Mouse (Mus musculus) activated CD4-positive, CD25-positive, alpha-beta regulatory T cell, adult 4 months (primary cell): ENCODE results near the gene Pgc. TPM values are rescaled to one million over a fixed set of nuclear protein-coding genes. Genes with fewer than 3 reads are reported as not detected.

Source experiments
- polyA plus RNA-seq, 2 experiments: library from polyadenylated mRNA; unstranded; fragments of 100-300 nt; shearing (Covaris generic); gene quantifications; one replicate each; pipeline ENCODE4 v1.2.1; 2017

The Pgc gene
- polyA plus RNA-seq, 2 experiments from 2014 or later = not detected

Other genes starting within 250 kb of the Pgc start
- 10 to 100 TPM; 51.5 to 61.3 TPM for gene Taf8, start 224.6 kb upstream of the Pgc start, polyA plus RNA-seq
- 100 to 1,000 TPM; 133 to 141 TPM for gene Ccnd3, start 221.8 kb upstream of the Pgc start, polyA plus RNA-seq
- gene Bysl, start 115.3 kb upstream of the Pgc start, polyA plus RNA-seq = 10 to 100 TPM in 1 of 2 experiments, 1 to 10 TPM in 1; 6.6 to 10.8 TPM
- 10 to 100 TPM; 23.6 to 30.0 TPM for gene Med20, start 115.3 kb upstream of the Pgc start, polyA plus RNA-seq
- 1 to 10 TPM in 1 of 2 experiments, under 1 TPM in 1; 0.89 to 1.1 TPM for gene Gm20517, start 115.3 kb upstream of the Pgc start, polyA plus RNA-seq
- gene Usp49, start 96.2 kb upstream of the Pgc start, polyA plus RNA-seq = under 1 TPM; 0.60 to 0.71 TPM
- gene Tomm6, start 38.5 kb upstream of the Pgc start, polyA plus RNA-seq = 100 to 1,000 TPM; 297 to 309 TPM
- gene Frs3, start 37.8 kb upstream of the Pgc start, polyA plus RNA-seq = not detected
- gene Gm21981, start 32.4 kb upstream of the Pgc start, polyA plus RNA-seq = not detected
- gene Prickle4, start 32.1 kb upstream of the Pgc start, polyA plus RNA-seq = not detected
- gene Tfeb, start 10.2 kb downstream of the Pgc start, polyA plus RNA-seq = 10 to 100 TPM in 1 of 2 experiments, 1 to 10 TPM in 1; 8.7 to 14.9 TPM
- not detected for gene Mdfi, start 107.8 kb downstream of the Pgc start, polyA plus RNA-seq
- gene Foxp4, start 197.8 kb downstream of the Pgc start, polyA plus RNA-seq = 1 to 10 TPM; 3.8 to 4.6 TPM